Mouse (Mus musculus) liver, embryonic 11.5 days (tissue): Measurements from ENCODE around the gene Dhx58. TPM values are rescaled to one million over a fixed set of nuclear protein-coding genes. Genes with fewer than 3 reads are reported as not detected.

Experiments
- ATAC-seq: fragments of 200-750 bp; cut with Nextera tagmentation; replicated peaks from 2 replicates; pipeline ENCODE4 v1.8.0; 2017; ENCODE audit warnings: moderate number of reproducible peaks, mild to moderate bottlenecking, moderate TSS enrichment, moderate library complexity; ENCODE audit not compliant: low FRiP score
- DNase-seq: peaks from one replicate; pipeline ENCODE4 v3.0.0-alpha.2; 2017; ENCODE audit warnings: low spot score
- H3K27ac ChIP-seq: fragments of 300-500 bp; sonication (generic); 2 replicates; pipeline ENCODE4 v1.5.1; 2014; ENCODE audit warnings: mild to moderate bottlenecking, low read depth, low read length, control low read depth
- H3K27me3 ChIP-seq: fragments of 300-500 bp; sonication (generic); replicated peaks from 2 replicates; pipeline ENCODE4 v1.6.1; 2014; ENCODE audit warnings: low read length, mixed read lengths; ENCODE audit not compliant: control insufficient read depth, insufficient read depth
- H3K36me3 ChIP-seq: fragments of 300-500 bp; sonication (generic); 2 replicates; pipeline ENCODE4 v1.6.1; 2014; ENCODE audit warnings: mild to moderate bottlenecking, low read length, moderate library complexity, mixed read lengths; ENCODE audit not compliant: control insufficient read depth, insufficient read depth
- H3K4me1 ChIP-seq: fragments of 300-500 bp; sonication (generic); replicated peaks from 2 replicates; pipeline ENCODE4 v1.6.1; 2014; ENCODE audit warnings: low read length, mixed read lengths; ENCODE audit not compliant: control insufficient read depth, insufficient read depth
- H3K4me2 ChIP-seq: fragments of 300-500 bp; sonication (generic); 2 replicates; pipeline ENCODE4 v1.6.1; 2014; ENCODE audit warnings: mild to moderate bottlenecking, control low read depth, moderate library complexity
- H3K4me3 ChIP-seq: fragments of 300-500 bp; sonication (generic); 2 replicates; pipeline ENCODE4 v1.5.1; 2014; ENCODE audit warnings: low read depth, low read length, control low read depth
- H3K9ac ChIP-seq: fragments of 300-500 bp; sonication (generic); 2 replicates; pipeline ENCODE4 v1.6.1; 2014; ENCODE audit warnings: low read depth, low read length, control low read depth
- H3K9me3 ChIP-seq: fragments of 300-500 bp; sonication (generic); 2 replicates; pipeline ENCODE4 v1.6.1; 2016; ENCODE audit warnings: low read length, inconsistent platforms, mixed read lengths; ENCODE audit not compliant: control insufficient read depth
- WGBS: fragments of 180-500 bp; shearing (Covaris S2); extraction: QIAGEN DNeasy Blood & Tissue Kit; methylation state at CpG from one replicate; pipeline ENCODE4 v1.1.7; 2014; 5-methylcytosine and 5-hydroxymethylcytosine counted together
- polyA plus RNA-seq: library from polyadenylated mRNA; unstranded; fragments of >200 nt; fragmentation: Nextera tagmentation; extraction: Ambion mirVana; gene quantifications from 2 replicates; pipeline ENCODE4 v1.2.1, GENCODE M21; 2014

The Dhx58 gene
- polyA plus RNA-seq, 1 experiment from 2014 or later = 3.7 TPM

DNA sequence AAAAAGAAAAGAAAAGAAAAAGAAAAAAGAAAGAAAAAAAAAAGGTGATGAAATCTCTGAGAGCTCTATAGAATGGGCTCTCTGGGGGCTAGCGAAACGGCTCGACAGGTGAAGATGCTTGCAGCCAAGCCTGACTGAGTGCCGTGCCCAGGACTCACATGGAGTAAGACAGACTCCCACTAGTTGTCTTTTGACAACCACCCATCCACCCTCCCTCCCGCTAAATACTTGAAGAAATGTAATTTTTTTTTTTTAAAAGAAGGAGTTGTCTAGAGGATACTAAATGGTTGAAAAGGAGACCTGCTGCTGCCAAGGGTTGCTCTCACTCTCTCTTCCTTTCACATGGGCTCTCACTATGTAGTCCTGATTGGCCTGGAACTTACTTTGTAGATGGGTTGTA lies 34.7 kb upstream of the Dhx58 start:
- no peaks in the 10 kb centered on the region for H3K9me3 ChIP-seq
- peak overlapping the region; percentile 98 for H3K4me3 ChIP-seq
- peak overlapping the region; percentile 63 for H3K9ac ChIP-seq
- no peaks in the 10 kb centered on the region for H3K36me3 ChIP-seq
- DNase-seq = no peak
- ATAC-seq = no peak
- peaks cover 27% of the 10 kb centered on the region for H3K4me1 ChIP-seq
- H3K4me2 ChIP-seq = peak overlapping the region; percentile 79
- no peaks in the 10 kb centered on the region for H3K27me3 ChIP-seq
- 30% methylated on average over 5 of the region's 5 CpGs for WGBS
- H3K27ac ChIP-seq = no peak overlapping the region

DNA sequence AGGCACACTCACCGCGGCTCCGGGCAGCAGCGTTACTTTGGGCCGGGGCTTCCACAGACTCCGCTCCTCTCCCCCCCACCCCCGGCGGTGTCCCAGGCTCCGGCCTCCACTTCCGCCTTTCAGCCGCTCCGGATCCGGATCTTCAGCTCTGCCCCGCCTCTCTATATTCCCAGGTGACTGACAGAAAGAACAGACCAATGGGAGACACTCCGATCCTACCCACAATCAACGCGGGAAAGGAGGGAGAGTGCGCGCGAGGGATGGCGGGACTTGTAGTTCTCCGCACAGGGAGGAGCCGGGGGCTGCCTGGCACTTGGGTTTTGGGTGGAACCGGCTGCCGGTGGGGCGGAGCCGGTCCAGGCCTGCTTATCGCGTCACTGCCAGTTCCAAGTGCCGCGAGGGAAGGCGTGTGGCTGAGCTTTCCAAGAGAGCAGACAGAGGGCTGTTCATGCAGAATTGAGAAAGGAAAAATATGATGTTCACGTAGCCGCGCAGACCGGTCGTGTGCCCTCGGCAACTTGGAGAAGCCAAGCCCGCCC lies 34.1 kb upstream of the Dhx58 start, which contains the start of gene Rab5c:
TSS of gene Rab5c (minus strand) at position 150 of the 539 bp plus-strand sequence.
- DNase-seq = peak; percentile 99
- H3K4me3 ChIP-seq = peak within 1 kb of the TSS; percentile 98
- 1% methylated on average over 38 of the region's 39 CpGs for WGBS
- peak within 1 kb of the TSS; percentile 89 for H3K4me2 ChIP-seq
- H3K27ac ChIP-seq = peak within 1 kb of the TSS; percentile 93
- H3K27me3 ChIP-seq = no peaks in the 10 kb centered on the region
- no peaks in the 10 kb centered on the region for H3K36me3 ChIP-seq
- peak within 1 kb of the TSS; percentile 97 for H3K9ac ChIP-seq
- ATAC-seq = peak; percentile 96
- H3K9me3 ChIP-seq = no peaks in the 10 kb centered on the region
- peaks cover 29% of the 10 kb centered on the region for H3K4me1 ChIP-seq

GRCm38 (mm10) chr11:100737105-100737733 lies 33.1 kb upstream of the Dhx58 start:
- Histone ChIP-seq H3K9me3 (no peaks in the 10 kb centered on the region), H3K9ac (peak overlapping the region; percentile 97), H3K27me3 (no peaks in the 10 kb centered on the region), H3K4me3 (peak overlapping the region; percentile 98), H3K27ac (peak overlapping the region; percentile 93), H3K4me1 (peaks cover 36% of the 10 kb centered on the region), H3K4me2 (peak overlapping the region; percentile 89), H3K36me3 (peaks cover 3% of the 10 kb centered on the region; the same call in 1 of the 2 replicates)
- DNase-seq = peak; percentile 67
- peak; percentile 76 for ATAC-seq
- WGBS = under 1% methylated on average over 13 of the region's 13 CpGs

DNA sequence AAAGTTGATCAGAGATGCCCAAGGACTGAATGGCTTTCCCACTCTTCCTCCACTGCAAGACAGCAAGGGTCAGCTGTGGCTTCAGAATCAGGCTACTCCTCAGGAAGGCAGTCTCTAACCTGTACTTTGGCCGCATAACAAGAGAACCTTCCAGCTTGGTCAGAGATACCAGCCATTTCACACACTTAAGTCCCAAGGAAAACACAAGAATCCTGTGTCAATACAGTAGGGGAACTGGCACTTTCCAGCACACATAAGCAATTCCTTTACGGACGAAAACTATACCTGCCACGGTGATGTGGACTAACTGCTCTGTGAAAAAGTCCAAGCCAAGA lies 32.6 kb upstream of the Dhx58 start:
- Histone ChIP-seq H3K27me3 (no peaks in the 10 kb centered on the region), H3K4me1 (peaks cover 36% of the 10 kb centered on the region), H3K4me3 (peak overlapping the region; percentile 98), H3K27ac (peak overlapping the region; percentile 93), H3K9ac (peak overlapping the region; percentile 97), H3K36me3 (peaks cover 3% of the 10 kb centered on the region; the same call in 1 of the 2 replicates), H3K4me2 (peak overlapping the region; percentile 89), H3K9me3 (no peaks in the 10 kb centered on the region)
- 52% methylated on average over 4 of the region's 4 CpGs for WGBS
- ATAC-seq = no peak
- DNase-seq = no peak

- Histone ChIP-seq H3K4me2 (peak overlapping the region; percentile 89), H3K27ac (peak overlapping the region; percentile 93), H3K9me3 (no peaks in the 10 kb centered on the region), H3K4me3 (peak overlapping the region; percentile 98), H3K36me3 (peaks cover 3% of the 10 kb centered on the region; the same call in 1 of the 2 replicates), H3K4me1 (peaks cover 37% of the 10 kb centered on the region), H3K9ac (peak overlapping the region; percentile 97), H3K27me3 (no peaks in the 10 kb centered on the region)
- no peak for ATAC-seq
- no peak for DNase-seq
- WGBS = 44% methylated on average over 14 of the region's 14 CpGs
Observed at GRCm38 (mm10) chr11:100735954-100736745, 32.1 kb upstream of the Dhx58 start.

DNA sequence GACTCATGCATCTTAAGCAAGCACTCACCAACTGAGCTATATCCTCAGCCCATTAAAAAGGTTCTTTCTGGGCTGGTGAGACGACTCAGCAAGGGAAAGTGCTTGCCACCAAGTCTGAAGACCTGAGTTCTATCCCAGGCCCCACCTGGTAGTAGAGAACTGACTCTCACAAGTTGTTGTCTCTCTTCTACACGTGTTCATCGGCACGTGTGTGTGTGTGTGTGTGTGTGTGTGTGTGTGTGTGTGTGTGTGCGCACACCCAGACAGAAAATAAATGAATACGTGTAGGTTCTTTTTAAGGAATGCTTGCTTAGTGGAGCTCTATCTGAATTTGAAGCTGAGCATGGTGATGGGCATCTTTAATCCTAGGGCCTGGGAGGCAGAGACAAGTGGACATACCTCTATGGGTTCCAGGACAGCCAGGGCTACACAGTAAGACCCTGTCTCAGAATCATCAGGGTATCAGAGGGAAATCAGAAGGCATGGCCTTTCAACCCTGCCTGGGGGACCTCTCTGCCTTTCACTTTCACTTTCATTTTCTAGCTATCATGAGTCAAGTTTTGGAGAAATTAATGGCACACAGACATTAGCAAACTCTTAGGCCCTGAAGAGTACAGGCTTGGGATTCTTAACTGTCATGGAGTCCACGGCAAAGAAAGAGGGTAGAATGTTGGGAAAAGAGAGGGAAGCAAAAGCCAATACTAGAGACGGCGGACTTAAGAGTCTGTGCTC lies 31.2 kb upstream of the Dhx58 start:
- Histone ChIP-seq H3K4me3 (peak overlapping the region; percentile 98), H3K27me3 (no peaks in the 10 kb centered on the region), H3K4me2 (peak overlapping the region; percentile 89), H3K36me3 (peaks cover 3% of the 10 kb centered on the region; the same call in 1 of the 2 replicates), H3K4me1 (peaks cover 40% of the 10 kb centered on the region), H3K9me3 (no peaks in the 10 kb centered on the region), H3K27ac (peak overlapping the region; percentile 93; the same call in 1 of the 2 replicates), H3K9ac (peak overlapping the region; percentile 97)
- DNase-seq (no peak), ATAC-seq (no peak)
- WGBS = 86% methylated on average over 9 of the region's 9 CpGs

DNA sequence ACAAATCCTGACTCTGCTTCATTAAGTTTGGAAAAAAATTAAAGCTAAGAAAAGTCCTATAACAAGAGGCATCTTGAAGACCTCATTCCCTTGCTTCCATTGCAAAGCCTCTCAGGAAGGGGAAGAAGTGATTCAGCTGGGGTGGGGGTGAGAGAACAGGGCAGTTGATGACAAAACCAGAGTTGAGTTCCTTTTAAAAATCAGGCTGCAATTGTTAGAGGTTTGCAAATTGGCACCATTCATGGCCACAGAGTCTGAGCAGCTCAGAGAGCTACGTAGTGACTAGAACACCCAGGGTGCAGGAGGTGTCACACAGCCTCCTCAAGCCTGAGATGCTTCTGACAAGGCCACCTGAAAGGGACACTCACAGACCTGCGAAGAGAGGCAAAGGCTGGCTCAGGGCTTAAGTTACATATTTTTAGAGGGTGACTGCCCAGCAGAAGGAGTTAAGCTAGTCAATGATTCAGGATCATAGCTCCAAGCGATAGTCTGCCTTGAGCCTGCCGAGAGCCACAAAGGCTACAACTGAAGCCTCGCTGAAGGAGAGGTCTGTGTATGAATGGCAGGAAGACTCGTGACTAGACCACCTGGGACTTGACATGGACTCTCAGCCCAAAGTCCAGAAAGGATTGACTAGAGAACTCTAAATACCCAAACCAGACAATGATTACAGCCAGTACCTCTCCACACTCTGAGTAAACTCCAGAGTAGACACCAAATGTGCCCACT lies 26.6 kb upstream of the Dhx58 start:
- H3K9me3 ChIP-seq = no peaks in the 10 kb centered on the region
- ATAC-seq (no peak), DNase-seq (no peak)
- no peak overlapping the region for H3K27ac ChIP-seq
- no peak overlapping the region for H3K4me3 ChIP-seq
- H3K4me2 ChIP-seq = no peak overlapping the region
- H3K36me3 ChIP-seq = peaks cover 12% of the 10 kb centered on the region; the same call in 1 of the 2 replicates
- 84% methylated on average over 6 of the region's 6 CpGs for whole genome bisulfite sequencing
- peaks cover 31% of the 10 kb centered on the region for H3K4me1 ChIP-seq
- H3K9ac ChIP-seq = no peak overlapping the region
- H3K27me3 ChIP-seq = no peaks in the 10 kb centered on the region

- H3K9ac ChIP-seq = no peak overlapping the region
- no peak for ATAC-seq
- no peak overlapping the region for H3K4me3 ChIP-seq
- no peak overlapping the region for H3K27ac ChIP-seq
- H3K4me1 ChIP-seq = peaks cover 31% of the 10 kb centered on the region
- no peaks in the 10 kb centered on the region for H3K27me3 ChIP-seq
- H3K4me2 ChIP-seq = no peak overlapping the region
- no peak for DNase-seq
- no peaks in the 10 kb centered on the region for H3K9me3 ChIP-seq
- peaks cover 12% of the 10 kb centered on the region; the same call in 1 of the 2 replicates for H3K36me3 ChIP-seq
- WGBS = 54% methylated on average over 4 of the region's 4 CpGs
Observed at GRCm38 (mm10) chr11:100729976-100730375, 25.9 kb upstream of the Dhx58 start.
